Mouse (Mus musculus) stomach, postnatal 0 days (tissue): ENCODE measurements around the gene Igfbp5. TPM values are rescaled to one million over a fixed set of nuclear protein-coding genes. Genes with fewer than 3 reads are reported as not detected.

Source experiments
- ATAC-seq: fragments of 200-750 bp; cut with Nextera tagmentation; 2 replicates; pipeline ENCODE4 v1.8.0; 2017; ENCODE audit not compliant: low FRiP score, low TSS enrichment
- DNase-seq: peaks from one replicate; pipeline ENCODE4 v3.0.0-alpha.2; 2016; ENCODE audit warnings: low spot score
- H3K27ac ChIP-seq: fragments of 300-500 bp; sonication (generic); replicated peaks from 2 replicates; pipeline ENCODE4 v1.5.1; 2014; ENCODE audit warnings: mild to moderate bottlenecking, control low read depth
- H3K27me3 ChIP-seq: fragments of 300-500 bp; sonication (generic); 2 replicates; pipeline ENCODE4 v1.6.1; 2014; ENCODE audit warnings: low read length; ENCODE audit not compliant: control insufficient read depth, insufficient read depth
- H3K36me3 ChIP-seq: fragments of 300-500 bp; sonication (generic); 2 replicates; pipeline ENCODE4 v1.6.1; 2014; ENCODE audit warnings: low read length, mixed read lengths; ENCODE audit not compliant: control insufficient read depth, insufficient read depth
- H3K4me1 ChIP-seq: fragments of 300-500 bp; sonication (generic); replicated peaks from 2 replicates; pipeline ENCODE4 v1.6.1; 2014; ENCODE audit warnings: antibody characterized with exemption; ENCODE audit not compliant: control insufficient read depth, insufficient read depth
- H3K4me2 ChIP-seq: fragments of 300-500 bp; sonication (generic); replicated peaks from 2 replicates; pipeline ENCODE4 v1.6.1; 2014; ENCODE audit warnings: low read depth, mild to moderate bottlenecking, control low read depth, moderate library complexity
- H3K4me3 ChIP-seq: fragments of 300-500 bp; sonication (generic); 2 replicates; pipeline ENCODE4 v1.5.1; 2014; ENCODE audit warnings: low read depth, low read length, control low read depth
- H3K9ac ChIP-seq: fragments of 300-500 bp; sonication (generic); 2 replicates; pipeline ENCODE4 v1.6.1; 2014; ENCODE audit warnings: mild to moderate bottlenecking, low read length, control low read depth, mixed read lengths
- H3K9me3 ChIP-seq: fragments of 300-500 bp; sonication (generic); 2 replicates; pipeline ENCODE4 v1.6.1; 2016; ENCODE audit warnings: low read length; ENCODE audit not compliant: control insufficient read depth
- CTCF ChIP-seq: IDR thresholded peaks from 2 replicates; pipeline ENCODE4 v1.5.1; 2016; ENCODE audit warnings: antibody characterized with exemption, low read depth, mild to moderate bottlenecking, moderate library complexity
- EP300 ChIP-seq: optimal IDR thresholded peaks from 2 replicates; pipeline ENCODE3; 2016; ENCODE audit warnings: antibody characterized with exemption
- WGBS: fragments of 180-500 bp; shearing (Covaris S2); extraction: QIAGEN DNeasy Blood & Tissue Kit; methylation state at CpG from one replicate; pipeline ENCODE4 v1.1.7; 2014; 5-methylcytosine and 5-hydroxymethylcytosine counted together
- polyA plus RNA-seq: library from polyadenylated mRNA; unstranded; fragments of >200 nt; fragmentation: Nextera tagmentation; extraction: Ambion mirVana; gene quantifications from 2 replicates; pipeline ENCODE4 v1.2.1, GENCODE M21; 2015

Gene Igfbp5
- polyA plus RNA-seq = 37.8 and 44.2 TPM in 2 replicates

GRCm38 (mm10) chr1:72874287-72875211 lies at the start of gene Igfbp5:
Igfbp5 (minus strand) TSS chr1:72874884.
- Histone ChIP-seq H3K36me3 (no peaks in the 10 kb centered on the region), H3K4me2 (peak within 1 kb of the TSS; percentile 80), H3K4me3 (peak within 1 kb of the TSS; percentile 65), H3K27me3 (no peaks in the 10 kb centered on the region), H3K9ac (peak within 1 kb of the TSS; percentile 77), H3K4me1 (no peaks in the 10 kb centered on the region), H3K27ac (peak within 1 kb of the TSS; percentile 90), H3K9me3 (no peaks in the 10 kb centered on the region)
- no peak for TF ChIP-seq CTCF
- no peak for TF ChIP-seq EP300
- ATAC-seq (peak; percentile 41), DNase-seq (peak; percentile 87)
- WGBS = under 1% methylated on average over 37 of the region's 38 CpGs

GRCm38 (mm10) chr1:72914815-72915214 lies 40.1 kb upstream of the Igfbp5 start:
- H3K4me3 ChIP-seq = no peak overlapping the region
- peaks cover 9% of the 10 kb centered on the region; the same call in 1 of the 2 replicates for H3K4me1 ChIP-seq
- H3K27ac ChIP-seq = no peak overlapping the region
- H3K27me3 ChIP-seq = no peaks in the 10 kb centered on the region
- H3K9ac ChIP-seq = no peak overlapping the region
- no peaks in the 10 kb centered on the region for H3K9me3 ChIP-seq
- peak; percentile 60; the same call in 1 of the 2 replicates for ATAC-seq
- DNase-seq = no peak
- TF ChIP-seq CTCF = no peak
- no peak for TF ChIP-seq EP300
- no peaks in the 10 kb centered on the region for H3K36me3 ChIP-seq
- 19% methylated on average over 6 of the region's 6 CpGs for WGBS
- H3K4me2 ChIP-seq = no peak overlapping the region

GRCm38 (mm10) chr1:72913073-72913472 lies 38.4 kb upstream of the Igfbp5 start:
- H3K27me3 ChIP-seq = no peaks in the 10 kb centered on the region
- no peak overlapping the region for H3K4me3 ChIP-seq
- peaks cover 9% of the 10 kb centered on the region; the same call in 1 of the 2 replicates for H3K4me1 ChIP-seq
- H3K36me3 ChIP-seq = no peaks in the 10 kb centered on the region
- H3K4me2 ChIP-seq = no peak overlapping the region
- H3K27ac ChIP-seq = 0 out of 2 replicates have a peak overlapping the region, but pooled peaks have one; percentile 18
- peak; percentile 39 for DNase-seq
- peak; percentile 46; the same call in 1 of the 2 replicates for ATAC-seq
- TF ChIP-seq CTCF (no peak), EP300 (no peak)
- no peaks in the 10 kb centered on the region for H3K9me3 ChIP-seq
- no peak overlapping the region for H3K9ac ChIP-seq
- WGBS = 51% methylated on average over 5 of the region's 5 CpGs

GRCm38 (mm10) chr1:72895821-72896220 lies 21.1 kb upstream of the Igfbp5 start:
- Histone ChIP-seq H3K4me2 (no peak overlapping the region), H3K27ac (no peak overlapping the region), H3K9me3 (no peaks in the 10 kb centered on the region), H3K9ac (no peak overlapping the region), H3K4me1 (no peaks in the 10 kb centered on the region), H3K36me3 (no peaks in the 10 kb centered on the region), H3K27me3 (no peaks in the 10 kb centered on the region), H3K4me3 (no peak overlapping the region)
- no peak for TF ChIP-seq CTCF
- TF ChIP-seq EP300 = no peak
- 81% methylated on average over 2 of the region's 2 CpGs for WGBS
- ATAC-seq (peak; percentile 35; the same call in 1 of the 2 replicates), DNase-seq (no peak)

GRCm38 (mm10) chr1:72887910-72888309 lies 13.2 kb upstream of the Igfbp5 start:
- Histone ChIP-seq H3K4me3 (no peak overlapping the region), H3K27ac (no peak overlapping the region), H3K27me3 (no peaks in the 10 kb centered on the region), H3K9ac (no peak overlapping the region), H3K4me2 (no peak overlapping the region), H3K9me3 (no peaks in the 10 kb centered on the region), H3K4me1 (0 out of 2 replicates have a peak, but pooled peaks cover 3% of the 10 kb centered on the region), H3K36me3 (no peaks in the 10 kb centered on the region)
- DNase-seq (no peak), ATAC-seq (peak; percentile 47; the same call in 1 of the 2 replicates)
- TF ChIP-seq CTCF (no peak), EP300 (no peak)
- WGBS = 21% methylated on average over 1 of the region's 1 CpGs

GRCm38 (mm10) chr1:72885819-72886169 lies 11.1 kb upstream of the Igfbp5 start:
- TF ChIP-seq EP300 = no peak
- H3K4me2 ChIP-seq = no peak overlapping the region
- no peaks in the 10 kb centered on the region for H3K27me3 ChIP-seq
- H3K4me3 ChIP-seq = no peak overlapping the region
- DNase-seq (peak; percentile 38), ATAC-seq (peak; percentile 77; the same call in 1 of the 2 replicates)
- 0 out of 2 replicates have a peak, but pooled peaks cover 3% of the 10 kb centered on the region for H3K4me1 ChIP-seq
- no peak overlapping the region for H3K27ac ChIP-seq
- WGBS = 21% methylated on average over 7 of the region's 7 CpGs
- no peaks in the 10 kb centered on the region for H3K9me3 ChIP-seq
- no peak overlapping the region for H3K9ac ChIP-seq
- no peaks in the 10 kb centered on the region for H3K36me3 ChIP-seq
